Mouse (Mus musculus) heart, postnatal 0 days (tissue): Measurements from ENCODE around the gene BC017158.

Experiments
- CTCF ChIP-seq: IDR thresholded peaks from 2 replicates; pipeline ENCODE4 v1.5.1; 2016; ENCODE audit warnings: antibody characterized with exemption, control low read depth, low read depth
- EP300 ChIP-seq: IDR thresholded peaks from 2 replicates; pipeline ENCODE4 v1.6.1; 2016; ENCODE audit warnings: antibody characterized with exemption, low read depth

DNA sequence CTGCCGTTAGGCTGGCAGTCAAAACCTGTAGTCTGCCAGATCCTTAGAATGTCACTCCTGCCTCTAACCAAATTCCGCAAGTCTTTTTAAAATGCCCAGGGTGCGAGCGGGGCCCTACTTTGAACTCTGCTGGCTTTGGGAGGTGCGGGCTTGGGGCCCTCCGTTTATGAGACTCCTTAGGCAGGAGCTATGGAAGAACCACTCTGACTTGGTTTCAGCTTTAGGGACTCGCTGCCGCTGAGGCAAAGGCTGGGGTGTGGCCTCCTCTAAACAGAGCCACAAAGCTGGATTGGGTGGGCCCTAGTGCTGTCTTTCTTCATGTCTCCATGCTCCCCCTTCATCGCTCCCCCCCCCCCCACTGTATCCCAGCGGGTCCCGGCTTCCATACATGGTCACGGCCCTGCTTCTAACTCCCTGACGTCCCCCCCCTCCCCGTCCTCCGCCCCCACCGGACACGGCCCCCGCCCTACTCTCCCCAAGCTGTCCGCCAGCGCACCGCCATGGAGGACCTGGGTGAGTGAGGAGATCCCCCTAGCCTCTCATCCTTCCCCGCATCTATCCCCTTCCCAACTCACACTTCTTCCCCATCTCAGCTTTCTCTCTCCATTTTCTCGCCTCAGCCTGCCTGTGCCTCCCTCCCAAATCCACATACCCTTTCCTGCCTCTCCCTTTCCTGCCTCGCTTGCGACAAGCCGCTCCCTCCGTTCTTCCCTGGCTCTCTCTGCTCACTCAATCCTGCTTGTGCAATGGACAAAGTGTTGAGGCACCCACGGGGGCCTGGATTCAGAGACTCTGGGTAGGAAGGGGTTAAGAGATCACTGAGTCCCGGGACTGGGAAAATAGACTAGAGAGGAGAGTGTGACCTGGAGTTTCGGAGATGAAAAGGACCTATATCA lies 51.2 kb downstream of the BC017158 start, which contains the start of gene Tgfb1i1:
- no peak for TF ChIP-seq CTCF
- 0 out of 2 replicates have a peak, but pooled peaks have one; percentile 19 for TF ChIP-seq EP300
